Mouse (Mus musculus) bone marrow, adult 2 months (tissue): ENCODE measurements around the gene Cyth1. TPM values are rescaled to one million over a fixed set of nuclear protein-coding genes. Genes with fewer than 3 reads are reported as not detected.
A peak's percentile ranks its signal among the peaks of the same experiment; 100 is the strongest.

Source experiments
- H3K27ac ChIP-seq: fragments of 200-500 bp; 2 replicates; pipeline ENCODE4 v1.5.1; 2012; ENCODE audit warnings: low read depth, mild to moderate bottlenecking, control low read depth, inconsistent platforms, low read length; ENCODE audit not compliant: control insufficient read depth, poor library complexity, insufficient read depth
- H3K4me1 ChIP-seq: fragments of 200-500 bp; 2 replicates; pipeline ENCODE4 v1.6.1; 2011; ENCODE audit warnings: low read length; ENCODE audit not compliant: control insufficient read depth, insufficient read depth
- H3K4me3 ChIP-seq: fragments of 200-500 bp; replicated peaks from 2 replicates; pipeline ENCODE3; 2011; ENCODE audit warnings: mild to moderate bottlenecking, low read depth, low read length, control low read depth; ENCODE audit not compliant: control insufficient read depth
- CTCF ChIP-seq: fragments of 200-500 bp; IDR thresholded peaks from 2 replicates; pipeline ENCODE4 v1.5.1; 2011; ENCODE audit warnings: low read length, control low read depth; ENCODE audit not compliant: control insufficient read depth, insufficient read depth
- POLR2A ChIP-seq: fragments of 200-500 bp; IDR thresholded peaks from 2 replicates; pipeline ENCODE4 v1.6.1; 2011; ENCODE audit warnings: low read depth, mild to moderate bottlenecking, control low read depth, low read length, borderline replicate concordance; ENCODE audit not compliant: control insufficient read depth
- WGBS: fragments of 180-500 bp; shearing (Covaris S2); methylation state at CpG from one replicate; pipeline ENCODE4 v1.1.7; 2018; 5-methylcytosine and 5-hydroxymethylcytosine counted together
- polyA plus RNA-seq: library from polyadenylated mRNA; stranded (reverse); fragments of >200 nt; gene quantifications from 2 replicates; pipeline ENCODE4 v1.2.4, GENCODE M21; 2011; ENCODE audit warnings: low replicate concordance; ENCODE audit not compliant: missing spikeins, insufficient read depth, insufficient read length

Cyth1 gene
- polyA plus RNA-seq, 1 experiment, result 28.3 TPM

GRCm38 (mm10) chr11:118104001-118104400, 144.4 kb downstream of the Cyth1 start:
- TF ChIP-seq POLR2A (no peak), CTCF (peak; percentile 100)
- Histone ChIP-seq H3K4me3 (no peak overlapping the region), H3K4me1 (no peaks in the 10 kb centered on the region), H3K27ac (no peak overlapping the region)
- WGBS, result 1% methylated on average over 5 of the region's 5 CpGs

GRCm38 (mm10) chr11:118103383-118103782, 145.0 kb downstream of the Cyth1 start:
- Histone ChIP-seq H3K4me1 (no peaks in the 10 kb centered on the region), H3K27ac (no peak overlapping the region), H3K4me3 (no peak overlapping the region)
- TF ChIP-seq CTCF, result no peak
- WGBS, result 85% methylated on average over 5 of the region's 5 CpGs

- Histone ChIP-seq H3K27ac (no peak overlapping the region), H3K4me1 (no peaks in the 10 kb centered on the region), H3K4me3 (no peak overlapping the region)
- TF ChIP-seq POLR2A (no peak), CTCF (peak; percentile 100)
- 42% methylated on average over 3 of the region's 3 CpGs for WGBS
Observed at GRCm38 (mm10) chr11:118102838-118103237, 145.6 kb downstream of the Cyth1 start.

GRCm38 (mm10) chr11:118101133-118101532, 147.3 kb downstream of the Cyth1 start:
- Histone ChIP-seq H3K27ac (no peak overlapping the region), H3K4me3 (no peak overlapping the region), H3K4me1 (no peaks in the 10 kb centered on the region)
- no peak for TF ChIP-seq CTCF
- no peak for TF ChIP-seq POLR2A
- WGBS, result 43% methylated on average over 9 of the region's 9 CpGs

- Histone ChIP-seq H3K4me3 (no peak overlapping the region), H3K27ac (no peak overlapping the region), H3K4me1 (no peaks in the 10 kb centered on the region)
- 83% methylated on average over 2 of the region's 2 CpGs for WGBS
- TF ChIP-seq POLR2A, result no peak
- TF ChIP-seq CTCF, result no peak
Observed at GRCm38 (mm10) chr11:118096736-118097135, 151.7 kb downstream of the Cyth1 start.

- WGBS, result 44% methylated on average over 9 of the region's 9 CpGs
- Histone ChIP-seq H3K27ac (no peak overlapping the region), H3K4me3 (no peak overlapping the region), H3K4me1 (no peaks in the 10 kb centered on the region)
- TF ChIP-seq POLR2A, result no peak
- no peak for TF ChIP-seq CTCF
Observed at GRCm38 (mm10) chr11:118095004-118095403, 153.4 kb downstream of the Cyth1 start.

- no peak overlapping the region for H3K4me3 ChIP-seq
- peak; percentile 67 for TF ChIP-seq CTCF
- TF ChIP-seq POLR2A, result no peak
- H3K27ac ChIP-seq, result no peak overlapping the region
- WGBS, result 86% methylated on average over 23 of the region's 23 CpGs
- H3K4me1 ChIP-seq, result no peaks in the 10 kb centered on the region
Observed at GRCm38 (mm10) chr11:118091002-118091670, 157.3 kb downstream of the Cyth1 start.

- TF ChIP-seq POLR2A (no peak), CTCF (no peak)
- Histone ChIP-seq H3K4me1 (no peaks in the 10 kb centered on the region), H3K4me3 (no peak overlapping the region), H3K27ac (no peak overlapping the region)
- 87% methylated on average over 19 of the region's 19 CpGs for WGBS
Observed at GRCm38 (mm10) chr11:118088896-118089295, 159.5 kb downstream of the Cyth1 start.

GRCm38 (mm10) chr11:118085961-118086360, 162.4 kb downstream of the Cyth1 start:
- Histone ChIP-seq H3K27ac (no peak overlapping the region), H3K4me1 (no peaks in the 10 kb centered on the region), H3K4me3 (no peak overlapping the region)
- TF ChIP-seq CTCF (no peak), POLR2A (no peak)
- 73% methylated on average over 8 of the region's 8 CpGs for WGBS
